Mouse (Mus musculus): Measurements from ENCODE around the gene Picalm. TPM values are rescaled to one million over a fixed set of nuclear protein-coding genes. Genes with fewer than 3 reads are reported as not detected.

Picalm gene
- polyA plus RNA-seq, 1 experiment from 2014 or later, result 331 TPM

DNA sequence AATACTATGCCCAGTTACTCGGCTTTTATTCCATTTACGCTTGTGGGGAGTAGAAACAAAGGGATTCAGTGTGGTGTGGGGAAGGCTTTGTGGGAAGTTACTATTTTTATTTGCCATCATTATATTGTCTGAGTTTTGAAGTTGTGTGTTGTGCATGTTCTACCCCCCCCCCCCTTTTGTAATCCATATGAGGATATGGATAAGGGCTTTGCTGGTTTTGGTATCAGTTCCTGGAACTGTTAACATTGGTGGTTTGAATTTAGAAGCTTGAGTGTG is 1.3 kb downstream of the Picalm start:
- ATAC-seq, result no peak
- CTCF ChIA-PET, result interaction anchor here (0.9 to 1.7 kb wide), 6 partner anchors 12 to 125 kb away, joined by 3 to 5 read pairs (median 3); no protein-coding TSS in a partner anchor
- in situ Hi-C loops (cut with MboI; ENCODE audit: low pct_unique_long_range_greater_than_20kb), result no loop called here

DNA sequence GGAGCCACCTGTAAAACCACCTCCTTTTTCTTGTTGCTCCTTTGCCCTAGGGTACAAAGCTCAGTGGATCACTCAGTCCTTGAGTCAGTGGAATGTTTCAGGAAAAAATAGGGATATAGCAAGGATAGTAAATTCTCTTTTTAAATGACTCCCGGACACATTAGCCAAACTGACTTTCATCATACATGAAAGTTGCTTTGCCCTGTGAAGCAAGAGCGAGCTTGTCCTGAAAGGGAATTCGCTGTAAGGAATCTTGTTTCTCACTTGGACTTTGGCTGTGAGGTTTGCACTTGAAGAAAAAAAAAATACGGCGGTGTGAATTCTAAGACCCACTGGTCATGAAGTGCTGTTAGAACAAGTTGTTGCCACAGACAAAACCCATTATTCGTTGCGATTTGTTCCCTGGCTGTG is 1.8 kb downstream of the Picalm start:
- ATAC-seq (no peak), DNase-seq (ENCODE audit: low read depth, low spot score) (no peak)
- H3K27me3 ChIP-seq, result no peaks in the 10 kb centered on the region
- TF ChIP-seq CTCF (IDR thresholded peaks at IDR 0.05), result no peak
- POLR2A ChIA-PET, result interaction anchor here (0.6 to 4.7 kb wide), 4 partner anchors 35 to 134 kb away, joined by 3 to 19 read pairs (median 10); no protein-coding TSS in a partner anchor
- in situ Hi-C loops (cut with MboI; ENCODE audit: low pct_unique_long_range_greater_than_20kb), result no loop called here
- CTCF ChIA-PET, result interaction anchor here (0.9 to 1.7 kb wide), 6 partner anchors 12 to 125 kb away, joined by 3 to 5 read pairs (median 4); no protein-coding TSS in a partner anchor

More for the DNA sequence above, 1.3 kb downstream of the Picalm start:
- POLR2A ChIA-PET, result interaction anchor here (0.6 to 4.7 kb wide), 8 partner anchors 11 to 134 kb away, joined by 3 to 19 read pairs (median 4); no protein-coding TSS in a partner anchor
- no peak for DNase-seq (ENCODE audit: low read depth, low spot score)
- no peak for TF ChIP-seq CTCF (IDR thresholded peaks at IDR 0.05)
- H3K27me3 ChIP-seq, result no peaks in the 10 kb centered on the region

DNA sequence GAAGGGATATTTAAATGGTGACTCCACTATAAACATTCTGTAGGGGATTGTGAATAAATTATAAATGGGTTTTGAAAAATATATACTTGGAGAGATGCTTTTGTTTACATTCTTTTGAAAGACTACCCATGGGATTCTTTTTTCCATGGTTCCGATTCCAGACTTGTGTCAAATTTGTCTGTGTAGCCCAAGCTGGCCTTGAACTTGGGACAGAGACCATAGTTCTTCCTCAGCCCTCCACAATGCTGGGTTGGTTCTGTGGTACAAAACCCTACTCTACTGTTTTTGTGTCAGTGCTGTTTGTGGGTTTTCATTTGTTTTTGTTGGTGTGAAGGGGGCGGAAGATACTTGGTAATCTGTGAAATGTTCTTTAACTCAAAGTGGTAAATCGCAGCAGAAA is 2.3 kb downstream of the Picalm start:
- CTCF ChIA-PET, result interaction anchor here (0.9 to 1.7 kb wide), 6 partner anchors 11 to 126 kb away, joined by 3 to 5 read pairs (median 4); no protein-coding TSS in a partner anchor
- ATAC-seq (no peak), DNase-seq (ENCODE audit: low read depth, low spot score) (no peak)
- POLR2A ChIA-PET, result interaction anchor here (3.7 to 4.7 kb wide), 2 partner anchors 35 to 40 kb away, joined by 16 to 19 read pairs; no protein-coding TSS in a partner anchor
- no peak for TF ChIP-seq CTCF (IDR thresholded peaks at IDR 0.05)
- H3K27me3 ChIP-seq, result no peaks in the 10 kb centered on the region
- in situ Hi-C loops (cut with MboI; ENCODE audit: low pct_unique_long_range_greater_than_20kb), result no loop called here

- TF ChIP-seq CTCF (IDR thresholded peaks at IDR 0.05), result peak; percentile 29
- POLR2A ChIA-PET, result no interaction called here
- in situ Hi-C loops (cut with MboI; ENCODE audit: low pct_unique_long_range_greater_than_20kb), result no loop called here
- no peak for ATAC-seq
- no peak for DNase-seq (ENCODE audit: low read depth, low spot score)
- CTCF ChIA-PET, result interaction anchor here (1.6 kb wide), 1 partner anchor 44 kb away, joined by 4 read pairs; no protein-coding TSS in a partner anchor
- H3K27me3 ChIP-seq, result no peaks in the 10 kb centered on the region
Observed at GRCm38 (mm10) chr7:90136736-90137135, 6.7 kb downstream of the Picalm start.

GRCm38 (mm10) chr7:90138359-90138758 is 8.3 kb downstream of the Picalm start:
- in situ Hi-C loops (cut with MboI; ENCODE audit: low pct_unique_long_range_greater_than_20kb), result no loop called here
- H3K27me3 ChIP-seq, result no peaks in the 10 kb centered on the region
- CTCF ChIA-PET, result no interaction called here
- ATAC-seq, result no peak
- TF ChIP-seq CTCF (IDR thresholded peaks at IDR 0.05), result no peak
- POLR2A ChIA-PET, result no interaction called here
- DNase-seq (ENCODE audit: low read depth, low spot score), result no peak

- CTCF ChIA-PET, result no interaction called here
- no peak for TF ChIP-seq CTCF (IDR thresholded peaks at IDR 0.05)
- ATAC-seq, result no peak
- no peaks in the 10 kb centered on the region for H3K27me3 ChIP-seq
- POLR2A ChIA-PET, result interaction anchor here (1.2 kb wide), 1 partner anchor 15 kb away, joined by 3 read pairs; no protein-coding TSS in a partner anchor
- no peak for DNase-seq (ENCODE audit: low read depth, low spot score)
- in situ Hi-C loops (cut with MboI; ENCODE audit: low pct_unique_long_range_greater_than_20kb), result no loop called here
Observed at GRCm38 (mm10) chr7:90140290-90140689, 10.3 kb downstream of the Picalm start.

GRCm38 (mm10) chr7:90144275-90144674 is 14.3 kb downstream of the Picalm start:
- no peaks in the 10 kb centered on the region for H3K27me3 ChIP-seq
- no peak for TF ChIP-seq CTCF (IDR thresholded peaks at IDR 0.05)
- no peak for DNase-seq (ENCODE audit: low read depth, low spot score)
- in situ Hi-C loops (cut with MboI; ENCODE audit: low pct_unique_long_range_greater_than_20kb), result no loop called here
- no peak for ATAC-seq
- ChIA-PET POLR2A (no interaction called here), CTCF (no interaction called here)

DNA sequence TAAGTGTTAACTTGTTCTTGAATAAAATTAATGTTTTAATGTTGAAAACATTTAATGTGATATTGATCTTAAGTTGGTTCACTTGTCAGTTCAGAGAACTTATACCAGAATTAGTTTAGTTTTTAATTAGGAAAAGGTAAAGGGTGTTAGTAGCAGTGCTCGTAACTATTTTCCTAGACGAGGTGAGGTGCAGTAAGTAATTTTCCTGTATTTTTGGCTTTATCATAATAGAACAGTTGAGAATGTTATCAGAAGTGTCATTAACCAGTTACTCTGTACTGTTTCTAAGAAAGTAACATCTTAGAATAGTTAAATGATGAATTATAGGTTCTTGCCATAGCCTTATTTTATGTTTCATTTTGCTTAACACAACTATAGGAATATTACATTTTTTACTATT is 15.0 kb downstream of the Picalm start:
- ChIA-PET CTCF (no interaction called here), POLR2A (no interaction called here)
- TF ChIP-seq CTCF (IDR thresholded peaks at IDR 0.05), result no peak
- ATAC-seq, result no peak
- in situ Hi-C loops (cut with MboI; ENCODE audit: low pct_unique_long_range_greater_than_20kb), result no loop called here
- H3K27me3 ChIP-seq, result no peaks in the 10 kb centered on the region
- DNase-seq (ENCODE audit: low read depth, low spot score), result no peak

DNA sequence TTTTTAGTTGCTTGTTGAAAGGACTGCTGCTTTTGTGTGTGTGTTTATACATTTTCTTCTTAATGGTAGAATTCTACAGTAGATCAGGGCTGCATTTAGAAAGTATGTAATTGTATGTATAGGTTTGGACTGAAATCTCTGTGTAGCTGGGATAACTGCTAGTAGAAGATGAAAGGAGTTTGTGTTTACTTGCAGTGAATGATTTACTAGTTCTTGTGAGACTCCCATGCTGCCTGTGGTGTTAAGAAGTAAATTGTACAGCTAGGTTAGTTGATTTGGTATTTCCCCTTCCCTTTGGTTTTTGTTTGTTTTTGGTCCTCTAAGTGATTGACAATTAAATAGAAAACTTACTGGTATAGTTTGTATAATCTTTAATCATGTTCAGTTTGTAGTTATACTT is 15.4 kb downstream of the Picalm start:
- in situ Hi-C loops (cut with MboI; ENCODE audit: low pct_unique_long_range_greater_than_20kb), result no loop called here
- no peaks in the 10 kb centered on the region for H3K27me3 ChIP-seq
- ATAC-seq (no peak), DNase-seq (ENCODE audit: low read depth, low spot score) (no peak)
- ChIA-PET POLR2A (no interaction called here), CTCF (interaction anchor here (1.4 kb wide), 1 partner anchor 13 kb away, joined by 3 read pairs; no protein-coding TSS in a partner anchor)
- no peak for TF ChIP-seq CTCF (IDR thresholded peaks at IDR 0.05)

GRCm38 (mm10) chr7:90145897-90146296 is 15.9 kb downstream of the Picalm start:
- in situ Hi-C loops (cut with MboI; ENCODE audit: low pct_unique_long_range_greater_than_20kb), result no loop called here
- ChIA-PET CTCF (interaction anchor here (1.2 to 1.6 kb wide), 3 partner anchors 13 to 148 kb away, joined by 3 read pairs; no protein-coding TSS in a partner anchor), POLR2A (interaction anchor here (1.2 kb wide), 1 partner anchor 15 kb away, joined by 4 read pairs; the partner anchor contains the start of gene Picalm)
- no peaks in the 10 kb centered on the region for H3K27me3 ChIP-seq
- DNase-seq (ENCODE audit: low read depth, low spot score) (no peak), ATAC-seq (no peak)
- no peak for TF ChIP-seq CTCF (IDR thresholded peaks at IDR 0.05)

DNA sequence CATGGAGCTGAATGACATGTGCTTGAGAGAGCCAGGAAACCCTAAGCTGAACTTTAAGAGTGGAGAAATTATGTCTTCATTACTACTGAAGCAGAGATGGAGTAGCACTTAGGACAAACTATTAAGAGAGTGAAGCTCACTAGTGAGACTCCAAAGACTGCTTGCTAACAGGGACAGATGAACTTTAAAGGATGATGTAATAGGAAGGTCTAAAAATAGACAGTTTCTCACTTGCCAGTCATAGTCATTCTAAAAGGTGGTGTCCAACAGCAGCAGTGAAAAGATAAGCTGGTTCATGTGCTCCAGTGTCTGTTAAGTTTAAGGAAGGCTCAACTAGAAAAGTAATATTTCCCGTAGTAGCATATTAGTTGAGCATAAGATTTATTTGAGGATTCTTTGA is 16.3 kb downstream of the Picalm start:
- in situ Hi-C loops (cut with MboI; ENCODE audit: low pct_unique_long_range_greater_than_20kb), result no loop called here
- TF ChIP-seq CTCF (IDR thresholded peaks at IDR 0.05), result no peak
- ChIA-PET POLR2A (interaction anchor here (1.2 kb wide), 1 partner anchor 16 kb away, joined by 4 read pairs; the partner anchor contains the start of gene Picalm), CTCF (interaction anchor here (0.7 to 1.6 kb wide), 4 partner anchors 12 to 149 kb away, joined by 3 read pairs; no protein-coding TSS in a partner anchor)
- no peak for DNase-seq (ENCODE audit: low read depth, low spot score)
- peak; percentile 71 for ATAC-seq
- H3K27me3 ChIP-seq, result no peaks in the 10 kb centered on the region

All from Patski (cell line).